Mouse (Mus musculus): ENCODE data around the gene Milr1.

- no peak for TF ChIP-seq CTCF (IDR thresholded peaks at IDR 0.05)
- no peak for TF ChIP-seq POLR2A (IDR thresholded peaks at IDR 0.05; ENCODE audit: insufficient read depth, low read depth, low read length)
- no peak for TF ChIP-seq EP300 (IDR thresholded peaks at IDR 0.05; ENCODE audit: insufficient read depth, low read depth, low read length)
Observed at GRCm38 (mm10) chr11:106706212-106706611, 44.8 kb upstream of the Milr1 start.

Measured in heart, adult 2 months (tissue).